Mouse (Mus musculus): ENCODE measurements at regions not wholly inside any gene's neighbourhood (a gene's known extent, or its start where the extent isn't known, plus 50 kb on each side); places are given as distances from the start of the nearest gene placed in this dataset.

- no peak for TF ChIP-seq EP300 (IDR thresholded peaks at IDR 0.05; ENCODE audit: low read depth)
- no peak for TF ChIP-seq CTCF (IDR thresholded peaks at IDR 0.05; ENCODE audit: low read depth)
- Histone ChIP-seq H3K27me3 (ENCODE audit: insufficient read depth, low read length) (no peaks in the 10 kb centered on the region), H3K4me2 (ENCODE audit: low read depth, low read length) (no peak overlapping the region), H3K9me3 (ENCODE audit: low read length) (no peaks in the 10 kb centered on the region), H3K4me3 (ENCODE audit: low read depth, low read length) (no peak overlapping the region), H3K36me3 (replicated peaks; ENCODE audit: insufficient read depth, low read length) (no peaks in the 10 kb centered on the region), H3K9ac (replicated peaks) (no peak overlapping the region), H3K4me1 (ENCODE audit: insufficient read depth) (no peaks in the 10 kb centered on the region), H3K27ac (ENCODE audit: low read depth) (no peak overlapping the region)
- WGBS (ENCODE audit: insufficient replicate concordance) = 66% methylated on average over 6 of the region's 6 CpGs
- ATAC-seq = no peak
- DNase-seq = no peak
These were observed 261.2 kb downstream of the Rngtt start for GRCm38 (mm10) chr4:33571351-33571750.

GRCm38 (mm10) chr4:33577631-33578030, 267.5 kb downstream of the Rngtt start:
- H3K4me3 ChIP-seq (ENCODE audit: low read depth, low read length) = no peak overlapping the region
- no peak for ATAC-seq
- 85% methylated on average over 6 of the region's 6 CpGs for WGBS (ENCODE audit: insufficient replicate concordance)

GRCm38 (mm10) chr4:33580491-33580890, 270.4 kb downstream of the Rngtt start:
- no peak for DNase-seq
- no peak overlapping the region for H3K9ac ChIP-seq (replicated peaks)
- no peak for TF ChIP-seq EP300 (IDR thresholded peaks at IDR 0.05; ENCODE audit: low read depth)
- no peak for TF ChIP-seq CTCF (IDR thresholded peaks at IDR 0.05; ENCODE audit: low read depth)
- 64% methylated on average over 8 of the region's 8 CpGs for WGBS (ENCODE audit: insufficient replicate concordance)
- H3K36me3 ChIP-seq (replicated peaks; ENCODE audit: insufficient read depth, low read length) = no peaks in the 10 kb centered on the region
- no peaks in the 10 kb centered on the region for H3K4me1 ChIP-seq (ENCODE audit: insufficient read depth)
- H3K27me3 ChIP-seq (ENCODE audit: insufficient read depth, low read length) = no peaks in the 10 kb centered on the region
- no peak overlapping the region for H3K27ac ChIP-seq (ENCODE audit: low read depth)
- H3K4me3 ChIP-seq (ENCODE audit: low read depth, low read length) = no peak overlapping the region
- H3K9me3 ChIP-seq (ENCODE audit: low read length) = peaks cover 5% of the 10 kb centered on the region; the same call in 1 of the 2 replicates
- H3K4me2 ChIP-seq (ENCODE audit: low read depth, low read length) = no peak overlapping the region
- ATAC-seq = no peak

More at GRCm38 (mm10) chr4:33577631-33578030, 267.5 kb downstream of the Rngtt start:
- Histone ChIP-seq H3K9ac (replicated peaks) (no peak overlapping the region), H3K4me1 (ENCODE audit: insufficient read depth) (no peaks in the 10 kb centered on the region), H3K27ac (ENCODE audit: low read depth) (no peak overlapping the region), H3K27me3 (ENCODE audit: insufficient read depth, low read length) (no peaks in the 10 kb centered on the region), H3K36me3 (replicated peaks; ENCODE audit: insufficient read depth, low read length) (no peaks in the 10 kb centered on the region), H3K4me2 (ENCODE audit: low read depth, low read length) (no peak overlapping the region), H3K9me3 (ENCODE audit: low read length) (peaks cover 5% of the 10 kb centered on the region; the same call in 1 of the 2 replicates)
- DNase-seq = no peak
- TF ChIP-seq CTCF (IDR thresholded peaks at IDR 0.05; ENCODE audit: low read depth) (no peak), EP300 (IDR thresholded peaks at IDR 0.05; ENCODE audit: low read depth) (no peak)

- DNase-seq = no peak
- no peak for TF ChIP-seq CTCF (IDR thresholded peaks at IDR 0.05; ENCODE audit: low read depth)
- no peak for TF ChIP-seq EP300 (IDR thresholded peaks at IDR 0.05; ENCODE audit: low read depth)
- WGBS (ENCODE audit: insufficient replicate concordance) = 71% methylated on average over 15 of the region's 15 CpGs
- no peak overlapping the region for H3K27ac ChIP-seq (ENCODE audit: low read depth)
- H3K4me3 ChIP-seq (ENCODE audit: low read depth, low read length) = no peak overlapping the region
- ATAC-seq = no peak
- H3K9ac ChIP-seq (replicated peaks) = no peak overlapping the region
- 0 out of 2 replicates have a peak, but pooled peaks cover 2% of the 10 kb centered on the region for H3K27me3 ChIP-seq (ENCODE audit: insufficient read depth, low read length)
- peaks cover 5% of the 10 kb centered on the region; the same call in 1 of the 2 replicates for H3K9me3 ChIP-seq (ENCODE audit: low read length)
- H3K4me2 ChIP-seq (ENCODE audit: low read depth, low read length) = no peak overlapping the region
- H3K4me1 ChIP-seq (ENCODE audit: insufficient read depth) = no peaks in the 10 kb centered on the region
- H3K36me3 ChIP-seq (replicated peaks; ENCODE audit: insufficient read depth, low read length) = no peaks in the 10 kb centered on the region
These were observed 271.1 kb downstream of the Rngtt start for GRCm38 (mm10) chr4:33581180-33581591.

GRCm38 (mm10) chr4:33581766-33582525, 271.8 kb downstream of the Rngtt start:
- H3K27ac ChIP-seq (ENCODE audit: low read depth) = no peak overlapping the region
- H3K36me3 ChIP-seq (replicated peaks; ENCODE audit: insufficient read depth, low read length) = no peaks in the 10 kb centered on the region
- ATAC-seq (no peak), DNase-seq (no peak)
- no peak overlapping the region for H3K4me2 ChIP-seq (ENCODE audit: low read depth, low read length)
- H3K4me1 ChIP-seq (ENCODE audit: insufficient read depth) = no peaks in the 10 kb centered on the region
- H3K9ac ChIP-seq (replicated peaks) = no peak overlapping the region
- no peak overlapping the region for H3K4me3 ChIP-seq (ENCODE audit: low read depth, low read length)
- 64% methylated on average over 17 of the region's 17 CpGs for WGBS (ENCODE audit: insufficient replicate concordance)
- peaks cover 5% of the 10 kb centered on the region; the same call in 1 of the 2 replicates for H3K9me3 ChIP-seq (ENCODE audit: low read length)
- no peak for TF ChIP-seq CTCF (IDR thresholded peaks at IDR 0.05; ENCODE audit: low read depth)
- no peak for TF ChIP-seq EP300 (IDR thresholded peaks at IDR 0.05; ENCODE audit: low read depth)
- H3K27me3 ChIP-seq (ENCODE audit: insufficient read depth, low read length) = 0 out of 2 replicates have a peak, but pooled peaks cover 2% of the 10 kb centered on the region

GRCm38 (mm10) chr4:33582986-33583720, 273.0 kb downstream of the Rngtt start:
- TF ChIP-seq CTCF (IDR thresholded peaks at IDR 0.05; ENCODE audit: low read depth) = no peak
- no peak for TF ChIP-seq EP300 (IDR thresholded peaks at IDR 0.05; ENCODE audit: low read depth)
- H3K4me3 ChIP-seq (ENCODE audit: low read depth, low read length) = no peak overlapping the region
- H3K4me1 ChIP-seq (ENCODE audit: insufficient read depth) = no peaks in the 10 kb centered on the region
- no peak for DNase-seq
- H3K4me2 ChIP-seq (ENCODE audit: low read depth, low read length) = no peak overlapping the region
- H3K36me3 ChIP-seq (replicated peaks; ENCODE audit: insufficient read depth, low read length) = no peaks in the 10 kb centered on the region
- no peak overlapping the region for H3K27ac ChIP-seq (ENCODE audit: low read depth)
- ATAC-seq = no peak
- WGBS (ENCODE audit: insufficient replicate concordance) = 81% methylated on average over 15 of the region's 15 CpGs
- H3K9me3 ChIP-seq (ENCODE audit: low read length) = no peaks in the 10 kb centered on the region
- H3K9ac ChIP-seq (replicated peaks) = no peak overlapping the region
- H3K27me3 ChIP-seq (ENCODE audit: insufficient read depth, low read length) = 0 out of 2 replicates have a peak, but pooled peaks cover 2% of the 10 kb centered on the region
